Mouse (Mus musculus): ENCODE measurements around the gene Tex21. TPM values are rescaled to one million over a fixed set of nuclear protein-coding genes. Genes with fewer than 3 reads are reported as not detected.
"Not testable (repeated sequence)": the region's sequence is repeated elsewhere in the genome, so short reads cannot be mapped to it uniquely, and the experiment has no call there.

The Tex21 gene
- polyA plus RNA-seq, 1 experiment from 2014 or later = not detected

DNA sequence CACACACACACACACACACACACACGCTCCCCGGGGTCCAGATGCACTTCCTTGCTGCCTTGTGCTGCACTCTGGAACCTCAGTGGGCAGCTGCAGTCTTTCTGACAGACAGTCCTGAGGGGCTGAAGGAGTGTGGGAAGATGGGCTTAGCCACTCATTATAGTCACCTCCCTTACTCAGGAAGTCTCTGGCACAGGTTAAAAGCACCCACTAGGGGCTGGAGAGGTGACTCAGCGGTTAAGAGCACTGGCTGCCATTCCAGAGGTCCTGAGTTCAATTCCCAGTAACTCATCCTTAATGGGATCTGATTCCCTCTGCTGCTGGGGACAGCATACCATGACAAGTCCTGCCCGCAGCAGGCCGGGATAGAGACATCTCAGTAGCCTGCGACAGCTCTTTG, 15.9 kb downstream of the Tex21 start:
- H3K4me2 ChIP-seq = no peak overlapping the region
- no peak overlapping the region for H3K27ac ChIP-seq (replicated peaks)
- no peak overlapping the region for H3K9ac ChIP-seq
- H3K27me3 ChIP-seq = no peaks in the 10 kb centered on the region
- no peaks in the 10 kb centered on the region for H3K9me3 ChIP-seq
- no peaks in the 10 kb centered on the region for H3K36me3 ChIP-seq
- H3K4me1 ChIP-seq (replicated peaks) = no peaks in the 10 kb centered on the region
- no peak for ATAC-seq (ENCODE audit: low FRiP score, low read depth)
- 84% methylated on average over 6 of the region's 6 CpGs for WGBS
- H3K4me3 ChIP-seq = no peak overlapping the region

DNA sequence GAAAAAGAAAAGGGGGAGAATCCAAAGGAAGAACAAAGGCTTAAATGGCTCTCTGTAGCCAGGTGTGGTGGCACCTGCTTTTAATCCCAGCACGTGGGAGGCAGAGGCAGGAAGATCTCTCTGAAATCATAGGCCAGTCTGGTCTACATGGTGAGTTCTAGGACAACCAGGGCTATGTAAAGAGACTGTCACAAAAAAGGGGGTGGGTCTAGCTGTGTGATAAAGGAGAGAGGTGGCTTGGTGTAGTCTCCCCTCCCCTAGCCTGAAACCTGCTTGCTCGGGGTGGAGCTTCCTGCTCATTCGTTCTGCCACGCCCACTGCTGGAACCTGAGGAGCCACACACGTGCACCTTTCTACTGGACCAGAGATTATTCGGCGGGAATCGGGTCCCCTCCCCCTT, 24.4 kb downstream of the Tex21 start:
- H3K9me3 ChIP-seq; ATAC-seq (ENCODE audit: low FRiP score, low read depth); H3K4me2 ChIP-seq; H3K36me3 ChIP-seq; H3K27me3 ChIP-seq; H3K4me1 ChIP-seq (replicated peaks); H3K4me3 ChIP-seq; H3K9ac ChIP-seq; H3K27ac ChIP-seq (replicated peaks): not testable (repeated sequence)
- 78% methylated on average over 3 of the region's 8 CpGs for WGBS

DNA sequence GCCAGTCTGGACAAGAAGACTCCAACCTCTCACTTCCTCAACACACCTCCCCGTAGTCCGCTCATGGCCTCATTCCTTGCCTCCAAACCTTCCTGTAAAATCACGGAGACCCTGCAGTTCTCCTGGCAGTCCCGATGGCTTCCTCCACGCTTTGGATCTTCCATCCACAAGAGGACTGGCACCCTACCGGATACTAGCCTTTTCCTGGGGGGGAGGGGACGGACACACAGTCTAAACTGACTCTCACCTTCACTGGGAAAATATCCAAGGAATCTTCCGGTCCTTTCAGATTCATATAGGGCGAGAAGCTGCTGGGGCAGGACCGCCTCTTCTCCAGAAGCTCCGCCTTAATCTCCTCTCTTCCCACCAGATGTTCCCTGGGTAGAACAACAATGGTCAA, 29.8 kb downstream of the Tex21 start:
- 70% methylated on average over 11 of the region's 11 CpGs for WGBS
- Histone ChIP-seq H3K36me3 (no peaks in the 10 kb centered on the region), H3K4me3 (no peak overlapping the region), H3K4me1 (replicated peaks) (no peaks in the 10 kb centered on the region), H3K27me3 (no peaks in the 10 kb centered on the region), H3K9ac (no peak overlapping the region), H3K27ac (replicated peaks) (no peak overlapping the region), H3K4me2 (no peak overlapping the region), H3K9me3 (no peaks in the 10 kb centered on the region)
- ATAC-seq (ENCODE audit: low FRiP score, low read depth) = no peak

DNA sequence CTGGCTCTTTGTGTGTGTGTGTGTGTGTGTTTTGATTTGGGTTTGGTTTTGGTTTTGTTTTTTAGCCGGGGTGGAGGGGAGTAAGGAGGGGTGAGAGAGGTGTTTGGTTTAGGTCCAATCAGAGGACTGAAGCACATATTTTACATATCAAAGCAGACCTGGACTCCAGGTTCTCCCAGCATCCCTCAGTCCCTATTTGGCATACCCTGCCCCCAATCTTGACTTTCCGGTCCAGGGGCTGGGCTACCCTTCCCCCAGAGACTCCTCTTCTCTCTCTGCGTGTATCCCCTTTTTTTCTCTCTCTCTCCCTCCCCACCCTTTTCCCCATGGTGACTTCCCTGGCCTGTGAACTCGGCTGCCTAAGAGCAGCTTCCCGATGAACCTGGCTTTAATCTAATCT, 31.4 kb downstream of the Tex21 start:
- Histone ChIP-seq H3K9me3 (no peaks in the 10 kb centered on the region), H3K4me1 (replicated peaks) (no peaks in the 10 kb centered on the region), H3K36me3 (no peaks in the 10 kb centered on the region), H3K27me3 (no peaks in the 10 kb centered on the region), H3K4me2 (no peak overlapping the region), H3K27ac (replicated peaks) (no peak overlapping the region), H3K9ac (no peak overlapping the region), H3K4me3 (no peak overlapping the region)
- 25% methylated on average over 5 of the region's 5 CpGs for WGBS
- no peak for ATAC-seq (ENCODE audit: low FRiP score, low read depth)

DNA sequence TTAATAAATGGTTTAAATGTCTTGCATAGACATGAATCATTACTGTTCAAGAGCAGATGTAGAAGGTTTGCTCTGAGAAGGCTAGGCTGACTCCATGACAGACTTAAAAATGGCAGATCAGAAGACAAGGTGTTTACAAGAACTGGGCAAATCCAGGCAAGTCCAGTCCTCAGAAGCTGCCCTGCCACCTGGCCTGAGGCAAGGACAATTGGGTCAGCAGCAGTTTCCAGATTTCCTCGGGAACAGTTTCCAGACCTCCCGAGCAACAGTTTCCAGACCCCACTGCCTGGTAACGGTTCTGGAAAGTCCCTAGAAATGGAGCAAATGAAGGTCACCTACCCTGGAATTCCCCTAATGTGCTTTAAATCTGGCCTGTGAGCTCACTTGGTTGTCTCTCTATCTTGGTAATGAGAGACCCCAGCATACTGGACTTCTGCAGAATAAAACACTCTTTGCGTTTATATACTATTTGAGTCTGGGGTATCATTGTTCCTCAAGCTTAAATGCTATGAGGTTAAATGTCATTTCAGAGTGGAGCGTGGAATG, 37.0 kb downstream of the Tex21 start:
- Histone ChIP-seq H3K27me3 (no peaks in the 10 kb centered on the region), H3K27ac (replicated peaks) (no peak overlapping the region), H3K9me3 (no peaks in the 10 kb centered on the region), H3K9ac (no peak overlapping the region), H3K4me2 (no peak overlapping the region), H3K36me3 (no peaks in the 10 kb centered on the region), H3K4me1 (replicated peaks) (no peaks in the 10 kb centered on the region), H3K4me3 (no peak overlapping the region)
- no peak for ATAC-seq (ENCODE audit: low FRiP score, low read depth)
- WGBS = 89% methylated on average over 5 of the region's 5 CpGs

DNA sequence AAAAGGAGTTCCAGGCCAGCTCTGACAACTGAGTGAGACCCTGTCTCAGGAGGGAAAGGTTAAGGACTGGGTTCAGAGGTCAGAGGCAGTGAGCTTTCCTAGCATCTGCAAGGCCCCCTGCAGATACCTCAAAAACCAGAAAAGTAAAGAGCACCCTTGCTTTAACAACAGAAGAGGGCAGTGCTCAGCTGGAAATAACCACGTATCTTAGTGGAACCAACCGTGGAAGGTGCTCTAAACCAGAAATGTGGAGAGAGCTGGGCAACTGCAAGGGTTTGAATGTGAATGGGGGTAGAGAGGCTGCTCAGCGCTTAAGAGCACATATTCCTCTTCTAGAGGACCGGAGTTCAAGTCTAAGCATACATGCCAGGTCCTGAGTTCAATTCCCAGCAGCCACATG, 46.2 kb downstream of the Tex21 start:
- Histone ChIP-seq H3K9ac (no peak overlapping the region), H3K36me3 (no peaks in the 10 kb centered on the region), H3K27ac (replicated peaks) (no peak overlapping the region), H3K9me3 (no peaks in the 10 kb centered on the region), H3K4me2 (no peak overlapping the region), H3K4me1 (replicated peaks) (peaks cover 11% of the 10 kb centered on the region), H3K27me3 (no peaks in the 10 kb centered on the region), H3K4me3 (no peak overlapping the region)
- 73% methylated on average over 4 of the region's 4 CpGs for WGBS
- ATAC-seq (ENCODE audit: low FRiP score, low read depth) = no peak

DNA sequence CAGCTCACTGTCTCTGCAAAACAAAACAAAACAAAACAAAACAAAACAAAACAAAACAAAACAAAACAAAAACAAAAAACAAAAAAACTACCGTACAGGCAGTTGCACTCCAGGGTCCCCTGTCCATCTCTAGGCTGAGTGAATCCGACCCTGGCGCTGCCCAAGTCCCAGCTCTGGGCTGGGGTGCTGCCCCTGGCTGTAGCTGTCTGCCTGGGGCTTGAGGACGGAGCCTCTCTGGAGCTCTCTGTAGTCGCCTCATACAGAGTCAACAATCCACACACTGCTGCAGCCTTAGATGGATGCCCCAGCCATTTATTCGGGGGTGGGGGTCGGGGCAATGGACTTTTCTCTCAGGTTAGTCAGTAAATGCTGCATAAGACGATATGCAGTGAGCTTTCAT, 49.5 kb downstream of the Tex21 start:
- H3K27me3 ChIP-seq = no peaks in the 10 kb centered on the region
- 44% methylated on average over 8 of the region's 8 CpGs for WGBS
- H3K4me1 ChIP-seq (replicated peaks) = peaks cover 11% of the 10 kb centered on the region
- ATAC-seq (ENCODE audit: low FRiP score, low read depth) = 0 out of 2 replicates have a peak, but pooled peaks have one; percentile 29
- no peaks in the 10 kb centered on the region for H3K9me3 ChIP-seq
- H3K4me2 ChIP-seq = peak overlapping the region; percentile 86
- H3K36me3 ChIP-seq = no peaks in the 10 kb centered on the region
- H3K9ac ChIP-seq = peak overlapping the region; percentile 34; the same call in 1 of the 2 replicates
- H3K27ac ChIP-seq (replicated peaks) = no peak overlapping the region
- peak overlapping the region; percentile 37; the same call in 1 of the 2 replicates for H3K4me3 ChIP-seq

DNA sequence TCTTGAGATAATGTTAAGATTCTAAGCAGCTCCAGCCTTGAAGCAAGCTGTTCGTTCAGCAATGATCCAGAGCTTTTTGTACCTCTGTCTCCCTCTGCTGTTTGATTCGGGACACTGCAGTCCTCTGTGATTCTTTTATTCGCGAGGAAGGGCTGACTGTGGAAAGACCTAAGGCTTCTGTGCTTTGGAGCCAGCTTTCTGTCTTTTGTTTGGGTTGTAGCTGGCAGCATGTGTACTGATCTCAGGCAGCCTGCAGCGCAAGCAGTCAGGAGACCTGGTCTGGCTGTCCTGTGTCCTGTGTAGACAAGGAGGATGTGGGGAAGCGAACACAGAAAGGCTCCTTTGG, 49.9 kb downstream of the Tex21 start:
- ATAC-seq (ENCODE audit: low FRiP score, low read depth) = peak; percentile 77
- Histone ChIP-seq H3K27me3 (no peaks in the 10 kb centered on the region), H3K4me2 (peak overlapping the region; percentile 86), H3K9me3 (no peaks in the 10 kb centered on the region), H3K4me1 (replicated peaks) (peaks cover 11% of the 10 kb centered on the region), H3K9ac (peak overlapping the region; percentile 34), H3K4me3 (peak overlapping the region; percentile 37), H3K36me3 (no peaks in the 10 kb centered on the region), H3K27ac (replicated peaks) (no peak overlapping the region)
- 7% methylated on average over 6 of the region's 6 CpGs for WGBS

DNA sequence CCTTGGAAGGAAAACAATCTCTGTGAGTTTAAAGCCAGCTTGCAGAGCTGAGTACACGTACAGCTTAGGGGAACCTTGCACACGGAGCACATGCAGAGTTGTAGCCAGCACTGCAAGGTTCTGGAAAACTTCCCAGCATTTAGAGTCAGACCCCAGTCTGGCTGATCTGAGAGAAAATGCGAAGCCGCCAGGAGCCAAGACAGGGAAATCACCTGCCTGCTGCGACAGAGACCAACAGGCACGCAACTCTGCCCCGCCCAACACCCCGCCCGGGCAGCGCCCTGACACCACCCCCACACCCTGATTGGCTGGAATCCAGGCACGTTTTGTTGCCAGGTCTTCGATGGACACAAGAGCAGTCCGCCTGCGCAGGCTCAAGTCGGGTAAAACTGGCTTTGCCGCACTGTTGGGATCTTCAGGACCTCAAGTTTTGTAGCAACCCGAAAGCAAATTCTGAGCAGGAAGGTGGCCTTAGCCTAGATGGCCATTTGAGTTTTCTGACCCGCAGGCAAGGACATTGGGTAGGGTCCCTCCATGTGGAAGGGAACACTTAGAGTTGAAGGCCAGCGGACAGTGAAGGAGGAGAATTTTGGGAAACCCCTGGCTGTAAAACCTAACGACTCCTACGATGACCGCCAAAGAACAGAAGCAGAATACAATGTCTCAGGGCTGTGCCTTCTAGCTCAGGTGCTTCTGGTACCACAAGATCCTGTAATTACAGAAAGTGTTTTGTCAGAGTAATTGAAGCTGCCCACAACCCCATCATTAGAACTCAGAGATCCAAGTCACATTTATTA, 50.4 kb downstream of the Tex21 start:
- Histone ChIP-seq H3K9me3 (no peaks in the 10 kb centered on the region), H3K4me2 (peak overlapping the region; percentile 86), H3K27ac (replicated peaks) (peak overlapping the region; percentile 46; the same call in 1 of the 2 replicates), H3K9ac (peak overlapping the region; percentile 29), H3K36me3 (no peaks in the 10 kb centered on the region), H3K4me1 (replicated peaks) (peaks cover 11% of the 10 kb centered on the region), H3K4me3 (peak overlapping the region; percentile 37), H3K27me3 (no peaks in the 10 kb centered on the region)
- peak; percentile 83 for ATAC-seq (ENCODE audit: low FRiP score, low read depth)
- WGBS = under 1% methylated on average over 22 of the region's 22 CpGs

DNA sequence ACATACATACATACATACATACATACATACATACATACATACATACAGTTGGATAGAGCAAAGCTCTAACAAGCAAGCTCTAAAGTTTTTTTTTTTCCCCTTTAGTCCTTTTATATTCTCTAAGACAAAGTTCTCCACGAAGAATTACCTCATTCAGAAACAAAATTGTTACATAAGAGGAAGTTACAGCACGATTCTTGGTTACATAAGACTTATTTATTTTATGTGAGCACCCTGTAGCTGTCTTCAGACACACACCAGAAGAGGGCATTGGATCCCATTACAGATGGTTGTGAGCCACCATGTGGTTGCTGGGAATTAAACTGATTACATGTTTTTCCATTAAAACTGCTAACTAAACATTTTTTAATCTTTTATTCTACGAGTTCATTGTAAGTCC, 52.0 kb downstream of the Tex21 start:
- no peak overlapping the region for H3K4me3 ChIP-seq
- H3K27me3 ChIP-seq = no peaks in the 10 kb centered on the region
- no peaks in the 10 kb centered on the region for H3K36me3 ChIP-seq
- no peak overlapping the region for H3K4me2 ChIP-seq
- no peak overlapping the region for H3K9ac ChIP-seq
- H3K9me3 ChIP-seq = no peaks in the 10 kb centered on the region
- 67% methylated on average over 3 of the region's 3 CpGs for WGBS
- ATAC-seq (ENCODE audit: low FRiP score, low read depth) = no peak
- H3K27ac ChIP-seq (replicated peaks) = no peak overlapping the region
- peaks cover 11% of the 10 kb centered on the region for H3K4me1 ChIP-seq (replicated peaks)

DNA sequence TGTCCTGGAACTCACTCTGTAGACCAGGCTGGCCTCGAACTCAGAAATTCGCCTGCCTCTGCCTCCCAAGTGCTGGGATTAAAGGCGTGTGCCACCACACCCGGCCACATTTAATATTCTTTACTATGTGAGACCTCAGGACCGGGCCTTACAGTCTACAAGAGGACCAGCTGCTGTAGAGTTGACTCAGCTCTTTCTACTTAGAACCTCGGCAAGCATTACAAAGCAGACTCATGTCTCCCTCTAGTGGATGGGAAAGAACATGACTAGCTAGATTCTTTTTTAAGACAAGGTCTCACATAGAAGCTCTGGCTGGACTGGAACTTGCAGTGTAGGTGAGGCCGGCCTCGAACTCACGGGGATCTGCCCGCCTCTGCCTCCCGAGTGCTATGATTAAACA, 55.6 kb downstream of the Tex21 start:
- no peaks in the 10 kb centered on the region for H3K9me3 ChIP-seq
- no peaks in the 10 kb centered on the region for H3K27me3 ChIP-seq
- no peak overlapping the region for H3K4me2 ChIP-seq
- peaks cover under 1% of the 10 kb centered on the region; the same call in 1 of the 2 replicates for H3K4me1 ChIP-seq (replicated peaks)
- WGBS = 55% methylated on average over 11 of the region's 11 CpGs
- H3K4me3 ChIP-seq = no peak overlapping the region
- H3K9ac ChIP-seq = no peak overlapping the region
- no peak for ATAC-seq (ENCODE audit: low FRiP score, low read depth)
- H3K27ac ChIP-seq (replicated peaks) = no peak overlapping the region
- no peaks in the 10 kb centered on the region for H3K36me3 ChIP-seq

DNA sequence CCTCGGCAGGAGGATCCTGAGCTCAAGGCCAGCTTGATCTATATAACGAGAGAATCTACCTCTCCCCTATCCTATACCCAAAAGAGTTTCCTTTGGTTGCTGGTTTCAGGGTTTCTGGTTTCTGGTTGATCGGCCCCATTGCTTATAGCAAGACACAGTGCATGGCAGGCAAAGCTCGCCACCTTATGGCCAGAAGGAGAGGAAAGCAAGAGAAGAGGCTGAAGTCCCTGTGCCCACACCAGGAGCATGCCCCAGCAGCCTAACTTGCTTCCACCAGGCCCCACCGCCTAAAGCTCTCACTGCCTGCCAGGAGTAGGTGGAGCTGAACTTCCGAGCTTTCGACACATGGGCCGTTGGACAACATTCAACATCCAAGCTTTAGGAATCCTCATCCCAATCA, 58.7 kb downstream of the Tex21 start:
- H3K4me1 ChIP-seq (replicated peaks) = no peaks in the 10 kb centered on the region
- no peak overlapping the region for H3K4me2 ChIP-seq
- H3K9me3 ChIP-seq = no peaks in the 10 kb centered on the region
- no peaks in the 10 kb centered on the region for H3K27me3 ChIP-seq
- H3K27ac ChIP-seq (replicated peaks) = no peak overlapping the region
- no peak overlapping the region for H3K9ac ChIP-seq
- ATAC-seq (ENCODE audit: low FRiP score, low read depth) = no peak
- H3K36me3 ChIP-seq = no peaks in the 10 kb centered on the region
- WGBS = 50% methylated on average over 8 of the region's 8 CpGs
- H3K4me3 ChIP-seq = no peak overlapping the region

DNA sequence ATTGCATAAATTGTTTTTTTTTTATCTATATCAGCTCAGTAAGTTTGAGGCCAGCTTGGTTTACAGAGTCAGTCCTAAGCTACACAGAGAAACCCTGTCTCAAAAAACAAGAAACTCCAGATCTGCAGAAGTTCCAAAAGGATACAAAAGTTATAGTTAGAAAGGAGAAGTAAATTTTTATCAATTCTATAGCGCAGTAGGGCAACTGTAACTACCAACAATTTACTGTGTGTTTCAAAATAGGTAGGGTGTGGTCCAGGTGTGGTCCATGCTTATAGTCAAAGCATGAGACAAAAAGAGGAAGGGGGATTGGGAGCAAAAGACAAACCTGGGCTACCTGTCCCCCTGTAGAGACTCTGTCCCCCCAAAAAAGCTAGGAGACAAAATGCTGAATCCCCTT, 60.1 kb downstream of the Tex21 start:
- no peak overlapping the region for H3K4me3 ChIP-seq
- H3K36me3 ChIP-seq = no peaks in the 10 kb centered on the region
- 100% methylated on average over 1 of the region's 1 CpGs for whole genome bisulfite sequencing
- H3K4me1 ChIP-seq (replicated peaks) = no peaks in the 10 kb centered on the region
- H3K27me3 ChIP-seq = no peaks in the 10 kb centered on the region
- no peak overlapping the region for H3K9ac ChIP-seq
- ATAC-seq (ENCODE audit: low FRiP score, low read depth) = no peak
- H3K9me3 ChIP-seq = no peaks in the 10 kb centered on the region
- no peak overlapping the region for H3K4me2 ChIP-seq
- H3K27ac ChIP-seq (replicated peaks) = no peak overlapping the region

Measured in hindbrain, embryonic 15.5 days (tissue).